Mouse (Mus musculus) heart, adult 2 months (tissue): Measurements from ENCODE around the gene Cops7b.

Experiments used
- CTCF ChIP-seq: fragments of 200-600 bp; IDR thresholded peaks from 2 replicates; pipeline ENCODE4 v1.8.1; 2022; ENCODE audit warnings: antibody characterized with exemption, mild to moderate bottlenecking, moderate library complexity
- EP300 ChIP-seq: fragments of 200-500 bp; IDR thresholded peaks from 2 replicates; pipeline ENCODE4 v1.6.1; 2011; ENCODE audit warnings: low read depth, low read length, control low read depth; ENCODE audit not compliant: insufficient read depth
- POLR2A ChIP-seq: fragments of 200-500 bp; IDR thresholded peaks from 2 replicates; pipeline ENCODE4 v1.6.1; 2011; ENCODE audit warnings: mild to moderate bottlenecking, low read depth, low read length, control low read depth; ENCODE audit not compliant: insufficient read depth

DNA sequence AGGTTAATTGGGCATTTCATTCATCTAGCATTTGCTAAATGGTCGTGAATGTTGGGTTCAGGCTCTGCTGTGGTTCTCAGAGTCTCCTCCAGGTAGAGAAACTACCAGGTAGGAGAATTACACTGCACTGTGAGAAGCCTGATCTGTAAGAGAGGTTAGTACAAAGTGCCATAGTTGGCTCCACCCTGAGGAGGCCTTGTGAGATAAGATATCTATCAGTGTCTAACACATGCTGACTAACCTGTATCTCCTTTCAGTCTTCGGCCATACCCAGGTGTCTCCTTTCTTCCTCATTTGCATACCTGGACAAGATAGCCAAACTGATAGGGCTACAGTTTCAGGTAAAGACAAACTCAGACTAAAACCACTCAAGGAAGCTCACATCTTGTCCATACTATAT, 20.0 kb upstream of the Cops7b start:
- no peak for TF ChIP-seq CTCF
- no peak for TF ChIP-seq POLR2A
- no peak for TF ChIP-seq EP300
